Mouse (Mus musculus): ENCODE data around the gene Ccdc85c. TPM values are rescaled to one million over a fixed set of nuclear protein-coding genes. Genes with fewer than 3 reads are reported as not detected.

The Ccdc85c gene
- polyA plus RNA-seq, 3 experiments from 2014 or later: 0.21 to 0.33 (median 0.28) TPM

GRCm38 (mm10) chr12:108174606-108175505 lies 100.4 kb downstream of the Ccdc85c start:
- ATAC-seq: no peak

GRCm38 (mm10) chr12:108172639-108173038 lies 102.6 kb downstream of the Ccdc85c start:
- no peak for ATAC-seq

- no peak for ATAC-seq
Measured at GRCm38 (mm10) chr12:108171336-108171735, 103.9 kb downstream of the Ccdc85c start.

GRCm38 (mm10) chr12:108170467-108170866 lies 104.8 kb downstream of the Ccdc85c start:
- ATAC-seq: no peak

- no peak for ATAC-seq
Measured at GRCm38 (mm10) chr12:108168909-108169308, 106.3 kb downstream of the Ccdc85c start.

GRCm38 (mm10) chr12:108163706-108164105 lies 111.5 kb downstream of the Ccdc85c start:
- no peak for ATAC-seq

GRCm38 (mm10) chr12:108162036-108162435 lies 113.2 kb downstream of the Ccdc85c start:
- no peak for ATAC-seq

GRCm38 (mm10) chr12:108159863-108160262 lies 115.4 kb downstream of the Ccdc85c start:
- ATAC-seq: no peak

Other genes with a start within 250 kb of the Ccdc85c start
- 10 to 100 TPM; 27.7 to 33.1 (median 32.1) TPM for gene Setd3, start 96.1 kb downstream of the Ccdc85c start, polyA plus RNA-seq (2017; shearing (Covaris generic))
- gene Ccnk, start 95.8 kb downstream of the Ccdc85c start, polyA plus RNA-seq (2017; shearing (Covaris generic)): 1 to 10 TPM; 3.9 to 6.3 (median 5.2) TPM
- not detected for gene Hhipl1, start 30.8 kb upstream of the Ccdc85c start, polyA plus RNA-seq (2017; shearing (Covaris generic))
- gene Cyp46a1, start 59.0 kb upstream of the Ccdc85c start, polyA plus RNA-seq (2017; shearing (Covaris generic)): not detected
- not detected for gene Eml1, start 95.5 kb upstream of the Ccdc85c start, polyA plus RNA-seq (2017; shearing (Covaris generic))